Mouse (Mus musculus): ENCODE results near the gene Agpat3. TPM values are rescaled to one million over a fixed set of nuclear protein-coding genes. Genes with fewer than 3 reads are reported as not detected.
A peak's percentile ranks its signal among the peaks of the same experiment; 100 is the strongest.

Gene Agpat3
- total and polyA plus RNA-seq, 2 experiments from 2014 or later: 94.9 to 101 TPM

- H3K27ac ChIP-seq (ENCODE audit: low read depth, low read length): no peak overlapping the region
- ATAC-seq: no peak
- no peaks in the 10 kb centered on the region for H3K4me1 ChIP-seq (ENCODE audit: insufficient read depth)
- 80% methylated on average over 2 of the region's 2 CpGs for WGBS
- H3K36me3 ChIP-seq (ENCODE audit: insufficient read depth): 0 out of 2 replicates have a peak, but pooled peaks cover 2% of the 10 kb centered on the region
- no peak overlapping the region for H3K4me3 ChIP-seq (ENCODE audit: low read depth, low read length)
- H3K9ac ChIP-seq: no peak overlapping the region
- no peaks in the 10 kb centered on the region for H3K27me3 ChIP-seq (ENCODE audit: insufficient read depth, low read length)
- no peak for DNase-seq
- TF ChIP-seq CTCF (IDR thresholded peaks at IDR 0.05; ENCODE audit: low read depth): no peak
- H3K4me2 ChIP-seq (ENCODE audit: low read depth): no peak overlapping the region
- H3K9me3 ChIP-seq (ENCODE audit: low read length): no peaks in the 10 kb centered on the region
Measured at GRCm38 (mm10) chr10:78308617-78309016, 43.7 kb downstream of the Agpat3 start.

- Histone ChIP-seq H3K36me3 (ENCODE audit: insufficient read depth) (0 out of 2 replicates have a peak, but pooled peaks cover 5% of the 10 kb centered on the region), H3K27me3 (ENCODE audit: insufficient read depth, low read length) (no peaks in the 10 kb centered on the region), H3K9ac (no peak overlapping the region), H3K4me2 (ENCODE audit: low read depth) (no peak overlapping the region), H3K27ac (ENCODE audit: low read depth, low read length) (no peak overlapping the region), H3K4me3 (ENCODE audit: low read depth, low read length) (no peak overlapping the region), H3K4me1 (ENCODE audit: insufficient read depth) (no peaks in the 10 kb centered on the region), H3K9me3 (ENCODE audit: low read length) (no peaks in the 10 kb centered on the region)
- no peak for DNase-seq
- no peak for ATAC-seq
- WGBS: 85% methylated on average over 3 of the region's 3 CpGs
- TF ChIP-seq CTCF (IDR thresholded peaks at IDR 0.05; ENCODE audit: low read depth): no peak
Measured at GRCm38 (mm10) chr10:78307391-78307790, 44.9 kb downstream of the Agpat3 start.

- no peak for TF ChIP-seq CTCF (IDR thresholded peaks at IDR 0.05; ENCODE audit: low read depth)
- 72% methylated on average over 4 of the region's 4 CpGs for WGBS
- H3K27ac ChIP-seq (ENCODE audit: low read depth, low read length): no peak overlapping the region
- no peaks in the 10 kb centered on the region for H3K27me3 ChIP-seq (ENCODE audit: insufficient read depth, low read length)
- H3K9ac ChIP-seq: no peak overlapping the region
- H3K36me3 ChIP-seq (ENCODE audit: insufficient read depth): 0 out of 2 replicates have a peak, but pooled peaks cover 5% of the 10 kb centered on the region
- no peak overlapping the region for H3K4me2 ChIP-seq (ENCODE audit: low read depth)
- no peak overlapping the region for H3K4me3 ChIP-seq (ENCODE audit: low read depth, low read length)
- no peaks in the 10 kb centered on the region for H3K4me1 ChIP-seq (ENCODE audit: insufficient read depth)
- no peak for DNase-seq
- no peaks in the 10 kb centered on the region for H3K9me3 ChIP-seq (ENCODE audit: low read length)
- no peak for ATAC-seq
Measured at GRCm38 (mm10) chr10:78306027-78306426, 46.3 kb downstream of the Agpat3 start.

- Histone ChIP-seq H3K27me3 (ENCODE audit: insufficient read depth, low read length) (no peaks in the 10 kb centered on the region), H3K27ac (ENCODE audit: low read depth, low read length) (no peak overlapping the region), H3K4me1 (ENCODE audit: insufficient read depth) (no peaks in the 10 kb centered on the region), H3K4me2 (ENCODE audit: low read depth) (no peak overlapping the region), H3K36me3 (ENCODE audit: insufficient read depth) (0 out of 2 replicates have a peak, but pooled peaks cover 5% of the 10 kb centered on the region), H3K9ac (no peak overlapping the region), H3K9me3 (ENCODE audit: low read length) (no peaks in the 10 kb centered on the region), H3K4me3 (ENCODE audit: low read depth, low read length) (no peak overlapping the region)
- no peak for ATAC-seq
- DNase-seq: no peak
- WGBS: 49% methylated on average over 3 of the region's 3 CpGs
- no peak for TF ChIP-seq CTCF (IDR thresholded peaks at IDR 0.05; ENCODE audit: low read depth)
Measured at GRCm38 (mm10) chr10:78304996-78305395, 47.3 kb downstream of the Agpat3 start.

- H3K4me2 ChIP-seq (ENCODE audit: low read depth): no peak overlapping the region
- ATAC-seq (no peak), DNase-seq (no peak)
- H3K36me3 ChIP-seq (ENCODE audit: insufficient read depth): 0 out of 2 replicates have a peak, but pooled peaks cover 5% of the 10 kb centered on the region
- no peak overlapping the region for H3K4me3 ChIP-seq (ENCODE audit: low read depth, low read length)
- no peak overlapping the region for H3K27ac ChIP-seq (ENCODE audit: low read depth, low read length)
- no peak overlapping the region for H3K9ac ChIP-seq
- WGBS: 91% methylated on average over 7 of the region's 7 CpGs
- no peak for TF ChIP-seq CTCF (IDR thresholded peaks at IDR 0.05; ENCODE audit: low read depth)
- no peaks in the 10 kb centered on the region for H3K27me3 ChIP-seq (ENCODE audit: insufficient read depth, low read length)
- no peaks in the 10 kb centered on the region for H3K4me1 ChIP-seq (ENCODE audit: insufficient read depth)
- no peaks in the 10 kb centered on the region for H3K9me3 ChIP-seq (ENCODE audit: low read length)
Measured at GRCm38 (mm10) chr10:78303675-78304074, 48.6 kb downstream of the Agpat3 start.

- Histone ChIP-seq H3K4me2 (ENCODE audit: low read depth) (no peak overlapping the region), H3K36me3 (ENCODE audit: insufficient read depth) (0 out of 2 replicates have a peak, but pooled peaks cover 5% of the 10 kb centered on the region), H3K4me1 (ENCODE audit: insufficient read depth) (no peaks in the 10 kb centered on the region), H3K9me3 (ENCODE audit: low read length) (no peaks in the 10 kb centered on the region), H3K9ac (no peak overlapping the region), H3K27ac (ENCODE audit: low read depth, low read length) (no peak overlapping the region), H3K4me3 (ENCODE audit: low read depth, low read length) (no peak overlapping the region), H3K27me3 (ENCODE audit: insufficient read depth, low read length) (no peaks in the 10 kb centered on the region)
- ATAC-seq (no peak), DNase-seq (no peak)
- TF ChIP-seq CTCF (IDR thresholded peaks at IDR 0.05; ENCODE audit: low read depth): no peak
- WGBS: 89% methylated on average over 4 of the region's 4 CpGs
Measured at GRCm38 (mm10) chr10:78300061-78300460, 52.2 kb downstream of the Agpat3 start.

GRCm38 (mm10) chr10:78298651-78299644 is 53.3 kb downstream of the Agpat3 start:
- no peak overlapping the region for H3K9ac ChIP-seq
- no peaks in the 10 kb centered on the region for H3K9me3 ChIP-seq (ENCODE audit: low read length)
- no peak overlapping the region for H3K4me2 ChIP-seq (ENCODE audit: low read depth)
- ATAC-seq (no peak), DNase-seq (no peak)
- no peak for TF ChIP-seq CTCF (IDR thresholded peaks at IDR 0.05; ENCODE audit: low read depth)
- no peaks in the 10 kb centered on the region for H3K4me1 ChIP-seq (ENCODE audit: insufficient read depth)
- no peaks in the 10 kb centered on the region for H3K27me3 ChIP-seq (ENCODE audit: insufficient read depth, low read length)
- 0 out of 2 replicates have a peak, but pooled peaks cover 5% of the 10 kb centered on the region for H3K36me3 ChIP-seq (ENCODE audit: insufficient read depth)
- H3K4me3 ChIP-seq (ENCODE audit: low read depth, low read length): no peak overlapping the region
- peak overlapping the region; percentile 67; the same call in 1 of the 2 replicates for H3K27ac ChIP-seq (ENCODE audit: low read depth, low read length)
- 92% methylated on average over 8 of the region's 8 CpGs for WGBS

Data from forebrain, postnatal 0 days (tissue).